Mouse (Mus musculus) forebrain, embryonic 12.5 days (tissue): ENCODE data around the gene Rwdd3. TPM values are rescaled to one million over a fixed set of nuclear protein-coding genes. Genes with fewer than 3 reads are reported as not detected.

ENCODE experiments used
- ATAC-seq: fragments of 200-750 bp; cut with Nextera tagmentation; 2 replicates; pipeline ENCODE4 v1.8.0; 2017; ENCODE audit warnings: moderate TSS enrichment; ENCODE audit not compliant: low FRiP score
- H3K27ac ChIP-seq: fragments of 300-500 bp; sonication (generic); 2 replicates; pipeline ENCODE4 v1.5.1; 2016; ENCODE audit warnings: mild to moderate bottlenecking
- H3K27me3 ChIP-seq: fragments of 300-500 bp; sonication (generic); 2 replicates; pipeline ENCODE4 v1.6.1; 2016; ENCODE audit warnings: mild to moderate bottlenecking
- H3K36me3 ChIP-seq: fragments of 300-500 bp; sonication (generic); replicated peaks from 2 replicates; pipeline ENCODE4 v1.6.1; 2016; ENCODE audit warnings: mild to moderate bottlenecking
- H3K4me1 ChIP-seq: fragments of 300-500 bp; sonication (generic); 2 replicates; pipeline ENCODE4 v1.6.1; 2016
- H3K4me2 ChIP-seq: fragments of 300-500 bp; sonication (generic); 2 replicates; pipeline ENCODE4 v1.6.1; 2016; ENCODE audit warnings: mild to moderate bottlenecking, moderate library complexity
- H3K4me3 ChIP-seq: fragments of 300-500 bp; sonication (generic); replicated peaks from 2 replicates; pipeline ENCODE4 v1.5.1; 2016; ENCODE audit warnings: mild to moderate bottlenecking
- H3K9ac ChIP-seq: fragments of 300-500 bp; sonication (generic); 2 replicates; pipeline ENCODE4 v1.6.1; 2016; ENCODE audit warnings: mild to moderate bottlenecking
- H3K9me3 ChIP-seq: fragments of 300-500 bp; sonication (generic); 2 replicates; pipeline ENCODE4 v1.6.1; 2016
- WGBS: fragments of 180-500 bp; shearing (Covaris S2); methylation state at CpG from one replicate; pipeline ENCODE4 v1.1.7; 2016; 5-methylcytosine and 5-hydroxymethylcytosine counted together
- polyA plus RNA-seq: library from polyadenylated mRNA; unstranded; fragments of >200 nt; fragmentation: Nextera tagmentation; extraction: Ambion mirVana; gene quantifications from 2 replicates; pipeline ENCODE4 v1.2.1, GENCODE M21; 2016

The Rwdd3 gene
- 14.2 and 17.5 TPM in 2 replicates for polyA plus RNA-seq

DNA sequence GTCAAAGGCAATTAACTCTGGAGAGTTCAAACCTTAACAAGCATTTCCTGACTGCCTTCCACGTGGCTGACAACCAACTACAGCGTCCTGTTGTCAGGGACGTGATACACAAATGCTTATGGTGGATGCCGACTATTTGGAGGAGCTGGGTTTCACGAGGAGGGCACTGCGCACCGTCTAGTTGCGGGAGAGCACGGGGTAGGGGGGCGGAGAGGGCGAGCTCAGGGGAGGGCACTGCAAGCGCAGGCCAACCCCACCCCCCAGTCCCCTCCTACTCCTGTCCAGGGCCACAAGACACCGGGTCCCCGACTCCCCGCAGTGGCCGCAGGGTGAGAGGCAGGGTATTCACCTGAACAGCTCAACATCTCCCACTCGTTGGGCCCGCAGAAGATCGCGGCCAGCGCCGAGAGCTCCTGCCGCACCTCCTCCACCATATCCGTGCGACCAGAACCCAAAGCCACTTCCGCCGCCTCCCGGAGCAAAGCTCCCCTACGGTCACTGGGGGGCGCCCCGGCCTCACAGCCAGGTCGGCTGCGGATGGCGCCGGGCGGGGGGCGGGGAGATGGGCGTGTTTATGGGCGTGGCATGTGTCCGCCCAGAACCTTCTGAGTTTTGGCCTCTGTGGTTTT is at the start of gene Rwdd3:
Gene Rwdd3 (minus strand): TSS at position 453 of the 629 bp plus-strand sequence.
- Histone ChIP-seq H3K9ac (peak within 1 kb of the TSS; percentile 64), H3K4me3 (peak within 1 kb of the TSS; percentile 56), H3K9me3 (no peaks in the 10 kb centered on the region), H3K27ac (no peak within 1 kb of the TSS), H3K4me2 (peak within 1 kb of the TSS; percentile 69), H3K4me1 (peaks cover 7% of the 10 kb centered on the region; the same call in 1 of the 2 replicates), H3K36me3 (no peaks in the 10 kb centered on the region), H3K27me3 (no peaks in the 10 kb centered on the region)
- ATAC-seq, result peak; percentile 92
- under 1% methylated on average over 40 of the region's 40 CpGs for WGBS

DNA sequence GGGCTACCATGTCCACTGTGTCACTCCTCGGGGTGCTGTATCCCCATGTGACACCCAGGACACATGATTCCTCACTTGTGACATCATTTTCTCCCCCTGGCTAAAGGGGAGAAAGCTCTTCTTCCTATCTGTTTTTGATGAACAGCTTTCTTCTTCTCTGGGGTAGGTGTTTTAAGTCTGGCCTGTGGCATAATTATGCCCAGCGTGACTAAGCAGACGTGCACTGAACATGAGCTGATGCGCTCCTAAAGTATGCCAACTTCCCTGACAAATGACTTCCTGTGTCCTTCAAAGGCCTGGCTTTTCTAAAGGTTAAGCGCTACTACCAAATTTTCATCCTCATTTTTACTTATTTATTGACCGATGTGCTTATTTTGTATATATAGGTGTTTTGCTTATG is 45.5 kb upstream of the Rwdd3 start:
- no peak for ATAC-seq
- Histone ChIP-seq H3K4me1 (peaks cover 4% of the 10 kb centered on the region; the same call in 1 of the 2 replicates), H3K27me3 (no peaks in the 10 kb centered on the region), H3K9ac (no peak overlapping the region), H3K4me2 (no peak overlapping the region), H3K9me3 (no peaks in the 10 kb centered on the region), H3K36me3 (no peaks in the 10 kb centered on the region), H3K27ac (no peak overlapping the region), H3K4me3 (no peak overlapping the region)
- 93% methylated on average over 6 of the region's 6 CpGs for WGBS

DNA sequence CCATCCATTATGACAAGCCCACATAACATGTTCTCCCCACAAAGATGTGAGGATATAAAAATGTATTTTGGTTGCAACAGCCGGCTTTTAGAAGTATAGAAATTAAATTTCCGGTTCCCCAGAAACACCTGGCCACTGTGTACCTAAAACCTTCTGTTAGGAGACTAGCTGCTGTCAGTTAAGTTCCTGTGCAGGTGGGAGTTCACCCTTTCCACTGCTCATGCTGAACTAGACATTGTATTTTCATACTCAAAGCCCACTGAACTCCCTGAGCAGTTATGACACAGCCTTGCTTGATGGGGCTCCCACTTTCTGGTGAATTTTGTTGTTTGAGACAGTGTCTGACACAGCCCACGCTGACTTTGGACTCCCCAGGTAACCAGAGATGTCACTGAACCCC is 42.0 kb upstream of the Rwdd3 start:
- WGBS, result 86% methylated on average over 3 of the region's 3 CpGs
- peaks cover 4% of the 10 kb centered on the region; the same call in 1 of the 2 replicates for H3K4me1 ChIP-seq
- no peak overlapping the region for H3K9ac ChIP-seq

DNA sequence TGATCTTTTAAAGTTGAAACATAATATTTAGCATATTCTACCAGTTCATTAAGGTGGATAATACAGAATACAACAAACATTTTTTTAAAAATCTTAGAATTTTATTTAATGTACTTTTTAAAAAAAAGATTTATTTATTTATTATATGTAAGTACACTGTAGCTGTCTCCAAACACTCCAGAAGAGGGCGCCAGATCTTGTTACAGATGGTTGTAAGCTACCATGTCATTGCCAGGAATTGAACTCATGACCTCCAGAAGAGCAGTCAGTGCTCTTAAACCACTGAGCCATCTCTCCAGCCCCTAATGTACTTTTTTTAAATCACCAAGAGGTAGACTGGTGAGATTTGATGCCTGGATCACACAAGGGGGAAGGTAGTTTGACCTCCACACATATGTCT is 40.7 kb upstream of the Rwdd3 start:
- no peaks in the 10 kb centered on the region for H3K36me3 ChIP-seq
- peaks cover 4% of the 10 kb centered on the region; the same call in 1 of the 2 replicates for H3K4me1 ChIP-seq
- no peaks in the 10 kb centered on the region for H3K9me3 ChIP-seq
- no peak overlapping the region for H3K4me3 ChIP-seq
- H3K27me3 ChIP-seq, result no peaks in the 10 kb centered on the region
- H3K4me2 ChIP-seq, result no peak overlapping the region
- 42% methylated on average over 1 of the region's 1 CpGs for WGBS
- no peak for ATAC-seq
- H3K27ac ChIP-seq, result no peak overlapping the region
- no peak overlapping the region for H3K9ac ChIP-seq

More for the DNA sequence above, 42.0 kb upstream of the Rwdd3 start:
- H3K4me3 ChIP-seq, result no peak overlapping the region
- no peaks in the 10 kb centered on the region for H3K36me3 ChIP-seq
- H3K27ac ChIP-seq, result no peak overlapping the region
- ATAC-seq, result no peak
- no peaks in the 10 kb centered on the region for H3K9me3 ChIP-seq
- H3K27me3 ChIP-seq, result no peaks in the 10 kb centered on the region
- H3K4me2 ChIP-seq, result no peak overlapping the region

DNA sequence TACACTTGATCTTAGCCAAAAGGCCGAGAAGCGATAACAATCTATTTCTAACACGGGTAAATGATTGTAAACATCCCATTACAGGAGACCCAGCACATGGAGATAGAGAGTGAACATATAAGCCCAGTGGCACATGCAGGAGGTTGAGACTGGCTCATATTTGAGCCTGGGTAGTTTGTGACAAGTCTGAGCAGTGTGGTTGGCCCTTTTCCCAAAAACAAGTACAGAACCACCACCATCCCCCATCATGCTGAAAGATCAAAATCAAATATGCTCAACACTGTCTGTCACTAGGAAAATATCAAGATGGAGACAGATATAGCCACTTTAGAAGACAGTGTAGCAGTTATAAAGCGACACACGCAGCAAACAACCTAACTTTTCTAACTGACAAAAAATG is 37.5 kb upstream of the Rwdd3 start:
- Histone ChIP-seq H3K36me3 (no peaks in the 10 kb centered on the region), H3K27me3 (no peaks in the 10 kb centered on the region), H3K4me2 (no peak overlapping the region), H3K9me3 (no peaks in the 10 kb centered on the region), H3K4me3 (no peak overlapping the region), H3K4me1 (no peaks in the 10 kb centered on the region), H3K27ac (no peak overlapping the region), H3K9ac (no peak overlapping the region)
- 95% methylated on average over 5 of the region's 5 CpGs for WGBS
- ATAC-seq, result no peak

DNA sequence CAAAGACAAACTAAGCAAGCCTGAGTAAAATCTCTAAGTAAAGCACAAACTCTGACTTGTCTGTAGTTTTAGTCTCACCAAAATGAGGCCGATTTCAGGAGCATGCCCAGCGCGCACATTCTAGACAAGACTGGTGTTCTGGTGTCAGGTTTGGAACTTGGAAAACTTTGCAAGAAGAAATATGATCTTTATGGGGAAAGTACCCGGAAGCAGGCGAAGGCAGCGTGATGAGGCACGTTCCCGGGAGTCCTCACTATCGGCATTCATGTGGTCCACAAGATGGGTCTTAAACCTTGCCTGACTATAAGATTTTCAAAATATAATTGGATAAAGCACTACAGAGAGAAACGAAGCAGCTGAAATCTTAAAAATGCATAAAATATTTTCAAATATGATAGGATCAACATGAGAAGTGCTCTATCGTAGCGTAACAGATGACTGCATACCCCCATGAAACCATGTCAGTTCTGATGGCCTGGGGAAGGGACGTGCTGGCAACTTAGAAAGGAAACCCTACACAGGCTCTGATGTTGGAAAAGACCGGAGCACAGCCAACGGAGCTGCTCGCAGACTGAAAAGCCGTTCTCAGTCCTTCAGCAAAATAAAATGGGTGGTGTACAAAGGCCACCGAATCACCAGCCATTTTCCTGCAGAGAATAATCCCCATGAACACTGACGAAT is 34.8 kb upstream of the Rwdd3 start:
- Histone ChIP-seq H3K36me3 (no peaks in the 10 kb centered on the region), H3K9me3 (no peaks in the 10 kb centered on the region), H3K4me1 (no peaks in the 10 kb centered on the region), H3K27me3 (no peaks in the 10 kb centered on the region; the same call in 1 of the 2 replicates), H3K9ac (no peak overlapping the region), H3K4me3 (no peak overlapping the region), H3K4me2 (no peak overlapping the region), H3K27ac (no peak overlapping the region)
- 89% methylated on average over 19 of the region's 19 CpGs for WGBS
- no peak for ATAC-seq

DNA sequence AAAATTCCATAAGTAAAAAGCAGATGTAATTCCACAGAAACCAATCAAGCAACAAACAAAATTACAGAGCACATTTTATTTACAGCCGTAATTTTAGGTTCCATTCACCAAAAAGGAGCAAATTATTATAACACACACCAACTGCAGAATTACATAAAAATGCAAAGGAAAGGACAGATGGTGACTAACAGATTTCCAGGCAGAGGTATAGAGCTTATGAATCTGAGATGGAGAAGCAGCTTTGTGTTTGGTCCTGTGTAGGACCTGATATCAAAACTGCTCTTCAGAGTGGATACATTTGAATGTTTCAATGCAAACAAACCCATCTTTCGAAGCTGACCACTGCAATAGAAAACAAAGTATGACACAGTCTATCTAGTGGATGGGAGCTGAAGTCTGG is 31.1 kb upstream of the Rwdd3 start:
- H3K4me2 ChIP-seq, result no peak overlapping the region
- ATAC-seq, result no peak
- 81% methylated on average over 2 of the region's 2 CpGs for WGBS
- H3K27ac ChIP-seq, result no peak overlapping the region
- H3K4me3 ChIP-seq, result no peak overlapping the region
- H3K9ac ChIP-seq, result no peak overlapping the region
- H3K4me1 ChIP-seq, result no peaks in the 10 kb centered on the region
- H3K9me3 ChIP-seq, result no peaks in the 10 kb centered on the region
- H3K36me3 ChIP-seq, result no peaks in the 10 kb centered on the region
- H3K27me3 ChIP-seq, result peaks cover 4% of the 10 kb centered on the region; the same call in 1 of the 2 replicates

DNA sequence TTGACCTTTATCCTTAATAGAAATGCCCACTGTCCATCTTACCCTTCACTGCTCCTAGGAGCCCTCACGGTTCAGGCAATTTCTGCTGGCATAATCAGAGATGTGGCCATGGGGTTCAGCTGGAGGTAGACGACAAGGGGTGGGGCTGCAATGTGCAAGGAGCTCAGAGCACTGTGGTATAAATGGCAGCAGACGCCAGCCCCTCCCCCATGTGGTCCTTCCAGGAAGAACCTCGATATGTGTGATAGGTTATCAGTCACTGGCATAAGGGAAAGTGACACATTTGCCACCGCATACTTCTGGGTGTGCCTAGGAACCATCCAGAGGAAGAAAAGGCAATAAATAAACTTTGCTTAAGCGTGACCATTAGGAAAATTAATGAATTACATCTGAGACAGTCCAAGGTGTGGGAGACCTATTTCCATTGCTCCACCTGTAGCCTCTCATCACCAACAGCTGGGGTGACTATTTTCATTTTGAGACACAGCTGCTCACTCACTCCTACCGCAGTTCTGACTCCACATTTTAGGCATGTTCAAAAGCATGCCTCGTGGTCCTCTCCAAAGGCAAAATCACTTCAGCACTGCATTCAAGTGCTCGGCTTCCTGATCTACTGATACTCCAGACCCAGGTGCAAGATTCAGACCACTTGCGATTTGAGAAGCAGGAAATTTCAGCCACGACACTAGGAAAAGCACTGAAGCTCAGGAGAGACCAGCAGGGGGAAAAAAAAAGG is 29.7 kb upstream of the Rwdd3 start:
- WGBS, result 71% methylated on average over 11 of the region's 11 CpGs
- H3K9ac ChIP-seq, result no peak overlapping the region
- H3K36me3 ChIP-seq, result no peaks in the 10 kb centered on the region
- H3K4me2 ChIP-seq, result no peak overlapping the region
- H3K4me1 ChIP-seq, result no peaks in the 10 kb centered on the region
- ATAC-seq, result no peak
- H3K4me3 ChIP-seq, result no peak overlapping the region
- no peak overlapping the region for H3K27ac ChIP-seq
- H3K9me3 ChIP-seq, result no peaks in the 10 kb centered on the region
- H3K27me3 ChIP-seq, result peaks cover 4% of the 10 kb centered on the region; the same call in 1 of the 2 replicates

DNA sequence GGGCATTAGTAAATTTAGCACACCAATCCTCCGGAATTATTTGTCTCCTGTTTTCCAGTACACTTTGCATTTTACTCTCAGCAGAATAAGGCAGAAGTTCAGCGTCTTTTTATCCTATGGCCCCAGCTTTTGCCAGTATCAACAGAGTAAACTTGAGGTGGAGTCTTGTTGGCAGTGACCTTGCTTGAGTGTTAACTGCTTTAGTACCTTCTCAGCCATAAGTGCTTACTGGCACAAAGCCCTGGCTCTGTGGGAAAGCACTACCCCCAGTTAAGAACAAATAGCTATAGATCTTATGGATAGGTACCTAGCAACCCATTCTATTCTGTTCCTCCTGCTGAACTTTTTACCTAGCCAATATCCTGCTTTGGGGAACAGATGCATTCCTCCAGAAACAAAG is 17.7 kb upstream of the Rwdd3 start:
- Histone ChIP-seq H3K36me3 (no peaks in the 10 kb centered on the region), H3K27me3 (no peaks in the 10 kb centered on the region), H3K27ac (no peak overlapping the region), H3K4me2 (no peak overlapping the region), H3K9me3 (no peaks in the 10 kb centered on the region), H3K9ac (no peak overlapping the region), H3K4me3 (no peak overlapping the region), H3K4me1 (no peaks in the 10 kb centered on the region)
- ATAC-seq, result no peak
- 95% methylated on average over 2 of the region's 2 CpGs for WGBS

DNA sequence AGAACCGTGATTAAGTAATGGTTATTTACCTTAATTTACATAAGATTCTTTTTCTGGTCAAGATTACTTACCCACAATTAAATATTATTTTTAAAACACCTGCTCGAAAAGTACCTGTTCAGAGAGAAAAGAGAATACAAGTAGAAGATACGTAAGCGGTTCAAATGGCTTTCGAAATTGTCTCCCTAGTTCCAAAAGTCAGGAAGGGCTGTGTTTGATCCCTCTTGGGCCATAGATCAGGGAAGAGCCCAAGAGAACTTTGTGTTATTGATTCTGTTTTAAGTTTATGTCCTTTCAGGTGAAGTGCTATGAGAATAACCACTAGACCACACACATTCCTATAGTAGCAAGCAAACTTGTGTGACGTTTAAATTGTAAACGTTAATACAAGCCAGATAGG is 16.0 kb upstream of the Rwdd3 start:
- no peak overlapping the region for H3K9ac ChIP-seq
- no peaks in the 10 kb centered on the region for H3K4me1 ChIP-seq
- ATAC-seq, result no peak
- H3K4me2 ChIP-seq, result no peak overlapping the region
- 90% methylated on average over 7 of the region's 7 CpGs for WGBS
- H3K9me3 ChIP-seq, result no peaks in the 10 kb centered on the region
- H3K27me3 ChIP-seq, result no peaks in the 10 kb centered on the region
- H3K4me3 ChIP-seq, result no peak overlapping the region
- no peak overlapping the region for H3K27ac ChIP-seq
- no peaks in the 10 kb centered on the region for H3K36me3 ChIP-seq

DNA sequence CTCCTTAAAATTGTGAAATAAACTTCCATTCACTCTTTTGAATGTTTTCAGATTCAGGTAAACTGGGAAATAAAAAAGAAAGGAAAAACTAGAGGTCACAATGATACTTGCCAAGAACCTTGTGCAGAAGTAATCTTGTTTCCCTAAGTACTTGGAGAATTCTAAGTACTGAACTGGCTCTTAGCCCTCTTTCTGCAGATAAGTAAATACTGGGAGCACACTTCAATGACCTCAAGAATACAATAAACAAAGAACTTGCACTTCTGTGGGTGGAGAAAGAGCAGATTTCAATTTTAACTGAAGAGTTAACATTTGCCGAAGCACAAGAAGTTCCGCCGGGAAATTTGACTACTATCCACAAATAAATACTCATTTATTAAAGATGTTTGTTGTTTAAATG is 15.4 kb upstream of the Rwdd3 start:
- H3K36me3 ChIP-seq, result no peaks in the 10 kb centered on the region
- no peak overlapping the region for H3K4me3 ChIP-seq
- H3K9me3 ChIP-seq, result no peaks in the 10 kb centered on the region
- H3K27me3 ChIP-seq, result no peaks in the 10 kb centered on the region
- no peaks in the 10 kb centered on the region for H3K4me1 ChIP-seq
- H3K4me2 ChIP-seq, result no peak overlapping the region
- 83% methylated on average over 3 of the region's 3 CpGs for WGBS
- no peak for ATAC-seq
- no peak overlapping the region for H3K27ac ChIP-seq
- no peak overlapping the region for H3K9ac ChIP-seq

DNA sequence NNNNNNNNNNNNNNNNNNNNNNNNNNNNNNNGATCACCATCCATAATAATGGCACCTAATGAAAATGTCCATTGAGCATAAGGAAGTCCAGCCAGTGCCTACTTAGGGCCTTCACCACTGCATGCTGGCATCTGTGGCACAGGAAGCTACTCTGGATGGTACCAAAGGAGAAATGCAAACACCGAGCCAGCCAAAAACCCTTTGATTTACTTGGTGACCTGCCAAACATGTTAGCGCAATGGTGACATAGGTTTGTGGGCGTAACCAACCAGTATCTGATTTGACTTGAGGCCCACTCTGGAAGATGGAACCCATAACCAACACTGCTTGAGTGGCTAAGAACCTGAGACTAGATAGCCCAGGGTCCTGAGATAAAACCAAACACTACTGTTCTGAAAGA is 13.7 kb upstream of the Rwdd3 start:
- no peak overlapping the region for H3K4me2 ChIP-seq
- no peaks in the 10 kb centered on the region for H3K9me3 ChIP-seq
- H3K36me3 ChIP-seq, result no peaks in the 10 kb centered on the region
- no peaks in the 10 kb centered on the region for H3K4me1 ChIP-seq
- no peaks in the 10 kb centered on the region for H3K27me3 ChIP-seq
- no peak overlapping the region for H3K9ac ChIP-seq
- no peak for ATAC-seq
- no peak overlapping the region for H3K4me3 ChIP-seq
- WGBS, result 87% methylated on average over 3 of the region's 3 CpGs
- H3K27ac ChIP-seq, result no peak overlapping the region
